Mouse (Mus musculus): ENCODE data around the gene Olfr1279. TPM values are rescaled to one million over a fixed set of nuclear protein-coding genes. Genes with fewer than 3 reads are reported as not detected.
"Not testable (repeated sequence)": the region's sequence is repeated elsewhere in the genome, so short reads cannot be mapped to it uniquely, and the experiment has no call there.

The Olfr1279 gene
- polyA plus RNA-seq (2015; fragmentation: Nextera tagmentation; extraction: Ambion mirVana) = not detected in 2 replicates

DNA sequence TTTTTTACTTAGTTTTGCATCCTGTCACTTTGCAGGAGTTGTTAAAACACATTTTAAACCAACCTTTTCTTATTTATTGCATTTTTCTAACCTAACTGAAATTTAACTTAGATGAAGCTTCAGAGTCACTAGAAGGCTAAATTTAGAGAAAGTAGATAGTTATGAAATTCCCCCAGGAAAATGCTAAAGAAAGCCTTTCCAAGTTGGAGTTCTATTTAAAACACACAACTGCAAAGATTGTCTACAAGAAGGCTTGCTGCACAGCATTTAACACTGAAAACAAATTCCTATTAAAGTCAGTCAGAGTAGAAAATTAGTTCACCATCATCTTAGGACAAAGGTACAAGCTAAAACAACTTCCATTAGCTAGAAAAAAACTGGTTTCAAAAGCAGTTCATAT, at the start of gene Olfr1279:
Gene Olfr1279, plus strand, starts transcription at position 262 of the 400 bp plus-strand sequence.
- Histone ChIP-seq H3K4me2 (ENCODE audit: low read length) (no peak within 1 kb of the TSS), H3K36me3 (ENCODE audit: control insufficient read depth, insufficient read depth) (no peaks in the 10 kb centered on the region), H3K9ac (replicated peaks; ENCODE audit: low read depth, low read length) (no peak within 1 kb of the TSS), H3K4me3 (replicated peaks; ENCODE audit: low read length) (no peak within 1 kb of the TSS), H3K4me1 (replicated peaks; ENCODE audit: control insufficient read depth, insufficient read depth, low read length) (no peaks in the 10 kb centered on the region), H3K27me3 (replicated peaks; ENCODE audit: control insufficient read depth, insufficient read depth, low read length) (no peaks in the 10 kb centered on the region), H3K9me3 (ENCODE audit: control insufficient read depth, low read length) (no peaks in the 10 kb centered on the region), H3K27ac (ENCODE audit: low read length) (no peak within 1 kb of the TSS)
- no peak for ATAC-seq

DNA sequence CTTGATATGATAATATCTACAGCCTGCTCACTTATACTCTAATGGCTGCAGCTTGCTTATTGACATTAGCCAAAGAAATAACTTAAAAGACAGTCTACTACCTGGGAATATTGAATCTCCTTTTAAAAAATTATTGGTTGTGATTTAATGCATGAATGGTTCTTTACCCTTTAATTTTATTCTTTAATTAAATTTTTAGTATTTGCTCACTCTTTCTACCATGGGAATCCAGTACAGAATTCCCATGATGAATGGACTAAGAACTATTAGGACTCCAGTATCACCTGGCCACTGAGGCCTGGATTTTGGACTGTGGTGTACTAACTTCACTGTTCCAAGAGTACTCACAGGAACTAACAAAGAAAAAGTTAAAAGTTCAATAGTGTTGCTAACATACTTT, 46.2 kb upstream of the Olfr1279 start, which contains the start of gene Olfr1276:
Gene Olfr1276, plus strand, starts transcription at position 301 of the 400 bp plus-strand sequence.
- Histone ChIP-seq H3K4me1 (replicated peaks; ENCODE audit: control insufficient read depth, insufficient read depth, low read length) (no peaks in the 10 kb centered on the region), H3K27me3 (replicated peaks; ENCODE audit: control insufficient read depth, insufficient read depth, low read length) (no peaks in the 10 kb centered on the region), H3K9me3 (ENCODE audit: control insufficient read depth, low read length) (no peaks in the 10 kb centered on the region), H3K4me3 (replicated peaks; ENCODE audit: low read length) (no peak within 1 kb of the TSS), H3K36me3 (ENCODE audit: control insufficient read depth, insufficient read depth) (no peaks in the 10 kb centered on the region), H3K27ac (ENCODE audit: low read length) (no peak within 1 kb of the TSS), H3K9ac (replicated peaks; ENCODE audit: low read depth, low read length) (no peak within 1 kb of the TSS), H3K4me2 (ENCODE audit: low read length) (no peak within 1 kb of the TSS)
- no peak for ATAC-seq

DNA sequence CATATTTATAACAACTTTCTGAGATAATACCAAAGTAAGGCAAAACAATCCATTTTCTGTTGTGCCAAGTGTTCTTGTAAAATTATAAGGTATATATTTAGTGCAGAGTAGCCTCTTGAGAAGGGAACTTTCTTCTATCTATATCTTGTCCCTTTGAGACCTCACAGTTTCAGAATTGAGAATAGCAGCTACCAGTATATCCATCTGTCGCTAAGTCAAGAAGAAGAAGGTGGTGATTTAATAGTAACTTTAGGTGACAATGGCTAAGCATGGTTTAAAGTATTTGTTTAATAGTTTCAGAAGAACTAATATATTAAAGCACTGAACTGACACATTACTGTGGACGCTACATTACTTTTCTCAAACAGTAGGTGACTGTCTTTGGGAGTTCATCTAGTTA, 26.4 kb upstream of the Olfr1279 start, which contains the start of gene Olfr1277:
Gene Olfr1277, minus strand, starts transcription at position 101 of the 400 bp plus-strand sequence.
- Histone ChIP-seq H3K4me2 (ENCODE audit: low read length) (no peak within 1 kb of the TSS), H3K9me3 (ENCODE audit: control insufficient read depth, low read length) (no peaks in the 10 kb centered on the region), H3K27me3 (replicated peaks; ENCODE audit: control insufficient read depth, insufficient read depth, low read length) (no peaks in the 10 kb centered on the region), H3K9ac (replicated peaks; ENCODE audit: low read depth, low read length) (no peak within 1 kb of the TSS), H3K27ac (ENCODE audit: low read length) (no peak within 1 kb of the TSS), H3K4me3 (replicated peaks; ENCODE audit: low read length) (no peak within 1 kb of the TSS), H3K4me1 (replicated peaks; ENCODE audit: control insufficient read depth, insufficient read depth, low read length) (no peaks in the 10 kb centered on the region), H3K36me3 (ENCODE audit: control insufficient read depth, insufficient read depth) (no peaks in the 10 kb centered on the region)
- WGBS = 71% methylated on average over 2 of the region's 2 CpGs
- no peak for ATAC-seq

DNA sequence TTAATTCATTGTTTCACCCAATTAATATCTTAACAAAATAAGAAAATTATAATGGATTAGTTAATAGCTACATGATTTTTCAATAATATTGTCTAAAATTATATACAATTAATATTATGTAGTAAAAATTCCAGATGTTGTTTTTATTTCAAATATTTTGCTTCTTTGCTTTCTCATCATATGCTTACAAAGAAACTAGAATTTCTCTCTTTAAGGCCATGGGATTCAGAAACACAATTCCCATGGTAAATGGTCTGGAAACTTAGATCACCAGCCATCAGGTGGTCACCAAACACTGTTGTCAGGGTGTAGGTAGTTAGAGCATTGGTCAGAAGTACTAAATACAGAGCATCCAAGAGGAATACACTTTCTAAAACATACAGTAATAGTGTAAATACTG, 10.6 kb upstream of the Olfr1279 start, which contains the start of gene Olfr1278:
Gene Olfr1278, plus strand, starts transcription at position 301 of the 400 bp plus-strand sequence.
- Histone ChIP-seq H3K4me1 (replicated peaks; ENCODE audit: control insufficient read depth, insufficient read depth, low read length) (no peaks in the 10 kb centered on the region), H3K9ac (replicated peaks; ENCODE audit: low read depth, low read length) (no peak within 1 kb of the TSS), H3K4me3 (replicated peaks; ENCODE audit: low read length) (no peak within 1 kb of the TSS), H3K27ac (ENCODE audit: low read length) (no peak within 1 kb of the TSS), H3K9me3 (ENCODE audit: control insufficient read depth, low read length) (no peaks in the 10 kb centered on the region), H3K4me2 (ENCODE audit: low read length) (no peak within 1 kb of the TSS), H3K27me3 (replicated peaks; ENCODE audit: control insufficient read depth, insufficient read depth, low read length) (no peaks in the 10 kb centered on the region), H3K36me3 (ENCODE audit: control insufficient read depth, insufficient read depth) (no peaks in the 10 kb centered on the region)
- no peak for ATAC-seq

DNA sequence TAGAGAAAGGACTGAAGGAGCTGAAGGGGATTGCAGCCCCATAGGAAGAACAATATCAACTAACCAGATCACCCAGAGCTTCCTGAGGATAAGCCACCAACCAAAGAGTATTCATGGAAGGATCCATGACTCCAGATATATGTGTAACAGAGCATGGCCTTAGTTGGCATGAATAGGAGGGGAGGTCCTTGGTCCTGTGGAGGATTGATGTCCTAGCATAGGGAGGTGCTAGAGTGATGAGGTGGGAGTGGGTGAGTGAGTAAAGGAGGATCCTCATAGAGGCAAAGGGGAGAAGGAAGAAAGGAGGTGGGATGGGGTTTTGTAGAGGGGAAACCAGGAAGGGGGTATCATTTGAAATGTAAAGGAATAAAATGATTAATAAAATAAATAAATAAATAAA, 1.9 kb upstream of the Olfr1279 start:
- Histone ChIP-seq H3K27me3 (replicated peaks; ENCODE audit: control insufficient read depth, insufficient read depth, low read length) (no peaks in the 10 kb centered on the region), H3K4me3 (replicated peaks; ENCODE audit: low read length) (no peak overlapping the region), H3K9me3 (ENCODE audit: control insufficient read depth, low read length) (no peaks in the 10 kb centered on the region), H3K4me1 (replicated peaks; ENCODE audit: control insufficient read depth, insufficient read depth, low read length) (no peaks in the 10 kb centered on the region), H3K36me3 (ENCODE audit: control insufficient read depth, insufficient read depth) (no peaks in the 10 kb centered on the region), H3K4me2 (ENCODE audit: low read length) (no peak overlapping the region), H3K9ac (replicated peaks; ENCODE audit: low read depth, low read length) (no peak overlapping the region), H3K27ac (ENCODE audit: low read length) (no peak overlapping the region)
- ATAC-seq = no peak

DNA sequence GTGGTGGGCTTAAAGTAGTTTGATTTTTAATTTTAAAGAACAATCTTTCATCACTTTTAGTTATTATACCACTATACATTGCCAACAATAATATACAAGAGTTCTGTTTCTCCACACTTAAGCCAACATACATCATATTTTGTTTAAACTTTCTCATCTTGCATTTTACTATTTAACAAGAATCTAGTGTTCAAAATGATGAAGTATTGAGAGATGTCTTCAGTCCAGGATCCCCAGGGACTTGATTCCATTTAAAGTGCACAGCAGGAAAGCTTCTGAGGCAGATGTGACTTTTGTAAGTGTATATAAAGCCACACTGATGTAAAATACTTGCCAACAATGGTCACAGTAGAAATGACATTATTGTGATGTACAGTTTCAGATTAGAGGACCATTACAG, 13.3 kb downstream of the Olfr1279 start, which contains the start of gene Olfr1280:
Gene Olfr1280, plus strand, starts transcription at position 301 of the 400 bp plus-strand sequence.
- H3K36me3 ChIP-seq (ENCODE audit: control insufficient read depth, insufficient read depth) = no peaks in the 10 kb centered on the region
- no peaks in the 10 kb centered on the region for H3K9me3 ChIP-seq (ENCODE audit: control insufficient read depth, low read length)
- no peak within 1 kb of the TSS for H3K4me2 ChIP-seq (ENCODE audit: low read length)
- H3K27me3 ChIP-seq (replicated peaks; ENCODE audit: control insufficient read depth, insufficient read depth, low read length) = no peaks in the 10 kb centered on the region
- no peak for ATAC-seq
- H3K9ac ChIP-seq (replicated peaks; ENCODE audit: low read depth, low read length) = no peak within 1 kb of the TSS
- no peak within 1 kb of the TSS for H3K27ac ChIP-seq (ENCODE audit: low read length)
- no peaks in the 10 kb centered on the region for H3K4me1 ChIP-seq (replicated peaks; ENCODE audit: control insufficient read depth, insufficient read depth, low read length)
- H3K4me3 ChIP-seq (replicated peaks; ENCODE audit: low read length) = no peak within 1 kb of the TSS

DNA sequence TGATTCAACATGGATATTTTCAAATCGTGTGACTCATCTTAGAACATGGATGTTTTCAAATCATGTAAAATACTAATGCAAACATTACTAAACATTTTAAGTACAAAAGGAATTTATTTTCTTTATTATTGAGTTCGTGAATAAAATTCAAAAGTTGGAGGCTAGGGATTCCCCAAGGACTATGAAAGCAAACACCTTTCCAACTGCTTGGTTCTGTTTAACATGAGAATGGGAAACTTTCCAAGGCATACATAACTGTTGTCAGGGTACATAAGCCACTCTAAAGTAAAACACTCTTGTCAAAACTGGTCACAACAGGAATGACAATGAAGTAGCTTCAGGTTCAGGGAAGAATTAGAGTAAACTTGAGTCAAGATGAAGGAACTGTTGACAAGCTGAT, 25.8 kb downstream of the Olfr1279 start, which contains the start of gene Olfr1281:
Gene Olfr1281, plus strand, starts transcription at position 301 of the 400 bp plus-strand sequence.
- no peak within 1 kb of the TSS for H3K4me2 ChIP-seq (ENCODE audit: low read length)
- no peaks in the 10 kb centered on the region for H3K4me1 ChIP-seq (replicated peaks; ENCODE audit: control insufficient read depth, insufficient read depth, low read length)
- H3K9ac ChIP-seq (replicated peaks; ENCODE audit: low read depth, low read length) = no peak within 1 kb of the TSS
- no peaks in the 10 kb centered on the region for H3K9me3 ChIP-seq (ENCODE audit: control insufficient read depth, low read length)
- no peak within 1 kb of the TSS for H3K4me3 ChIP-seq (replicated peaks; ENCODE audit: low read length)
- WGBS = 76% methylated on average over 2 of the region's 2 CpGs
- no peaks in the 10 kb centered on the region for H3K27me3 ChIP-seq (replicated peaks; ENCODE audit: control insufficient read depth, insufficient read depth, low read length)
- no peaks in the 10 kb centered on the region for H3K36me3 ChIP-seq (ENCODE audit: control insufficient read depth, insufficient read depth)
- no peak within 1 kb of the TSS for H3K27ac ChIP-seq (ENCODE audit: low read length)
- no peak for ATAC-seq

DNA sequence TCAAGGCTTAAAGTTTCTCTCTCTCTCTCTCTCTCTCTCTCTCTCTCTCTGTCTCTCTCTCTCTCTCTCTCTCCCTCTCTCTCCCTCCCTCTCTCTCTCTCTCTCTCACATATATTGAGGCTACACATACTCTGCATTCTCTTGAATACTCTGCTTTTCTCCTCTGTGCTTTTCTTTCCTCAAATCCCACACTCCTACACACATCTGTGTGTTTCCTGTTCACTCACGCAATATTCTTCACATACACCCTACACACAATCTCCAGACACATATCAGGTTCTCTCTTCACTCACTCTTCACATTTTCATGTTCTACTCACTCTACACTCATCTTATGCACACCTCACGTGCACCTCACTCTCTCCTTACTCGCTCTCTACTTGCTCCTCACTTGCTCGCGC, 33.3 kb downstream of the Olfr1279 start:
- not testable (repeated sequence) for H3K4me2 ChIP-seq (ENCODE audit: low read length); ATAC-seq; H3K27ac ChIP-seq (ENCODE audit: low read length); H3K27me3 ChIP-seq (replicated peaks; ENCODE audit: control insufficient read depth, insufficient read depth, low read length); H3K4me1 ChIP-seq (replicated peaks; ENCODE audit: control insufficient read depth, insufficient read depth, low read length); H3K4me3 ChIP-seq (replicated peaks; ENCODE audit: low read length); H3K9ac ChIP-seq (replicated peaks; ENCODE audit: low read depth, low read length); H3K36me3 ChIP-seq (ENCODE audit: control insufficient read depth, insufficient read depth); H3K9me3 ChIP-seq (ENCODE audit: control insufficient read depth, low read length)
- 89% methylated on average over 5 of the region's 5 CpGs for WGBS

DNA sequence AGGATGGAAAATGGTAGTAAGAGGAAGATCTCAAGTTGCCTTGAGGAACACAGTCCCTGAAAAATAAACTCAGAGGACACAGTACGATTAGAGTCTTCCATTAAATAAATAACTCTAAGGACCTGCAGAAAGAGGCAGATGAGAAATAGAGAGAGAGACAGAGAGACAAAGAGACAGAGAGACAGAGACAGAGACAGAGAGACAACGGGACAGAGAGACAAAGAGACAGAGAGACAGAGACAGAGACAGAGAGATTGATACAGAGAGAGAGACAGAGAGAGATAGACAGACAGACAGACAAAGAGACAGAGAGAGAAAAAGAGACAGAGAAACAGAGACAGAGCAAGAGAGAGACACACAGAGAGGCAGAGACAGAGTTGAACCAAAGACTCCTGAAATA, 35.5 kb downstream of the Olfr1279 start, which contains the start of gene Olfr1282:
Gene Olfr1282, minus strand, starts transcription at position 101 of the 400 bp plus-strand sequence.
- Histone ChIP-seq H3K9ac (replicated peaks; ENCODE audit: low read depth, low read length) (no peak within 1 kb of the TSS), H3K27ac (ENCODE audit: low read length) (no peak within 1 kb of the TSS), H3K4me1 (replicated peaks; ENCODE audit: control insufficient read depth, insufficient read depth, low read length) (no peaks in the 10 kb centered on the region), H3K9me3 (ENCODE audit: control insufficient read depth, low read length) (no peaks in the 10 kb centered on the region), H3K36me3 (ENCODE audit: control insufficient read depth, insufficient read depth) (no peaks in the 10 kb centered on the region), H3K4me3 (replicated peaks; ENCODE audit: low read length) (no peak within 1 kb of the TSS), H3K27me3 (replicated peaks; ENCODE audit: control insufficient read depth, insufficient read depth, low read length) (no peaks in the 10 kb centered on the region), H3K4me2 (ENCODE audit: low read length) (no peak within 1 kb of the TSS)
- no peak for ATAC-seq
- WGBS = 81% methylated on average over 2 of the region's 2 CpGs

Data from forebrain, embryonic 16.5 days (tissue).